Mouse (Mus musculus): ENCODE results near the gene S100a11.

- TF ChIP-seq POLR2A (IDR thresholded peaks at IDR 0.05; ENCODE audit: insufficient read length, low read depth), result no peak
- no peak for TF ChIP-seq USF1 (IDR thresholded peaks at IDR 0.05; ENCODE audit: low read depth)
- no peak for TF ChIP-seq MYOD1 (IDR thresholded peaks at IDR 0.05; ENCODE audit: control insufficient read depth in 1 of 3, insufficient read length in 2 of 3, low read depth in 2 of 3)
- no peak for TF ChIP-seq E2F4 (IDR thresholded peaks at IDR 0.05; ENCODE audit: insufficient read depth)
- no peak for TF ChIP-seq TCF3 (IDR thresholded peaks at IDR 0.05; ENCODE audit: insufficient read length, low read depth)
- no peak for TF ChIP-seq TCF12 (IDR thresholded peaks at IDR 0.05; ENCODE audit: insufficient read depth, poor library complexity, severe bottlenecking)
- TF ChIP-seq SRF (IDR thresholded peaks at IDR 0.05; ENCODE audit: control insufficient read depth, insufficient read length, low read depth), result no peak
- no peak for TF ChIP-seq MYOG (IDR thresholded peaks at IDR 0.05; ENCODE audit: control insufficient read depth in 1 of 3, insufficient read depth in 1 of 3, insufficient read length in 2 of 3, low read depth in 2 of 3)
- no peak for TF ChIP-seq REST (IDR thresholded peaks at IDR 0.05; ENCODE audit: insufficient read depth, insufficient read length)
Observed at GRCm38 (mm10) chr3:93528807-93529206, 8.5 kb downstream of the S100a11 start.

All from myocyte (in vitro differentiated cells).